Mouse (Mus musculus) forebrain, embryonic 16.5 days (tissue): ENCODE measurements at regions not wholly inside any gene's neighbourhood (a gene's known extent, or its start where the extent isn't known, plus 50 kb on each side); places are given as distances from the start of the nearest gene placed in this dataset.

Experiments
- ATAC-seq: fragments of 200-750 bp; cut with Nextera tagmentation; 2 replicates; pipeline ENCODE4 v1.8.0; 2017; ENCODE audit warnings: mild to moderate bottlenecking, moderate library complexity
- H3K27ac ChIP-seq: fragments of 300-500 bp; sonication (generic); 2 replicates; pipeline ENCODE4 v1.5.1; 2014; ENCODE audit warnings: low read length, control low read depth
- H3K27me3 ChIP-seq: fragments of 300-500 bp; sonication (generic); replicated peaks from 2 replicates; pipeline ENCODE4 v1.6.1; 2014; ENCODE audit warnings: low read length; ENCODE audit not compliant: control insufficient read depth, insufficient read depth
- H3K36me3 ChIP-seq: fragments of 300-500 bp; sonication (generic); 2 replicates; pipeline ENCODE4 v1.6.1; 2014; ENCODE audit not compliant: control insufficient read depth, insufficient read depth
- H3K4me1 ChIP-seq: fragments of 300-500 bp; sonication (generic); replicated peaks from 2 replicates; pipeline ENCODE4 v1.6.1; 2014; ENCODE audit warnings: low read length; ENCODE audit not compliant: control insufficient read depth, insufficient read depth
- H3K4me2 ChIP-seq: fragments of 300-500 bp; sonication (generic); 2 replicates; pipeline ENCODE4 v1.6.1; 2014; ENCODE audit warnings: mild to moderate bottlenecking, low read length, control low read depth
- H3K4me3 ChIP-seq: fragments of 300-500 bp; sonication (generic); replicated peaks from 2 replicates; pipeline ENCODE4 v1.5.1; 2014; ENCODE audit warnings: mild to moderate bottlenecking, low read length, control low read depth
- H3K9ac ChIP-seq: fragments of 300-500 bp; sonication (generic); replicated peaks from 2 replicates; pipeline ENCODE4 v1.6.1; 2014; ENCODE audit warnings: low read depth, low read length, control low read depth
- H3K9me3 ChIP-seq: fragments of 300-500 bp; sonication (generic); 2 replicates; pipeline ENCODE4 v1.6.1; 2016; ENCODE audit warnings: low read length; ENCODE audit not compliant: control insufficient read depth
- WGBS: fragments of 180-500 bp; shearing (Covaris S2); extraction: QIAGEN DNeasy Blood & Tissue Kit; methylation state at CpG from one replicate; pipeline ENCODE4 v1.1.7; 2014; 5-methylcytosine and 5-hydroxymethylcytosine counted together

DNA sequence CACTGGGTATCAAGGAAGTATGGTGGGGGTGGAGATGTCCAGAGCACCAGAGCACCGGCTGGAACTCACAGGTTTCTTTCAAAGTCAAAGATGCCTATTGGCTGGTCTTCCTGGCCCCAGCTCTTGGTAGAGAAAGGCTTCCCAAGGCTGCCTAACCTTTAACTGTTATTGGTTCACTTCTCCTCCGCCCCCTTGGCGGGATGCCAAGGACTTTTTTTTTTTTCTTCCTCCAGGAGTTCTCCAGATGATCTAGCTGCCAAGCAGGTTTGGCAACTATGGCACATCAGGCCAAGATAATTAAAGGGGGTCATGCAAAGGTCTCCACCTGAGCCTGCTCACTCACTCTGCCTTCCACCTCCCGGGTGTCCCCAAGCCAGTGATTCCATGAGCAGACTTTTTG is 67.5 kb downstream of the Sc5d start:
- Histone ChIP-seq H3K4me2 (no peak overlapping the region), H3K27ac (no peak overlapping the region), H3K9ac (no peak overlapping the region), H3K4me1 (no peaks in the 10 kb centered on the region; the same call in 1 of the 2 replicates), H3K27me3 (no peaks in the 10 kb centered on the region), H3K9me3 (no peaks in the 10 kb centered on the region), H3K4me3 (no peak overlapping the region), H3K36me3 (no peaks in the 10 kb centered on the region)
- 61% methylated on average over 4 of the region's 4 CpGs for WGBS
- ATAC-seq, result no peak

DNA sequence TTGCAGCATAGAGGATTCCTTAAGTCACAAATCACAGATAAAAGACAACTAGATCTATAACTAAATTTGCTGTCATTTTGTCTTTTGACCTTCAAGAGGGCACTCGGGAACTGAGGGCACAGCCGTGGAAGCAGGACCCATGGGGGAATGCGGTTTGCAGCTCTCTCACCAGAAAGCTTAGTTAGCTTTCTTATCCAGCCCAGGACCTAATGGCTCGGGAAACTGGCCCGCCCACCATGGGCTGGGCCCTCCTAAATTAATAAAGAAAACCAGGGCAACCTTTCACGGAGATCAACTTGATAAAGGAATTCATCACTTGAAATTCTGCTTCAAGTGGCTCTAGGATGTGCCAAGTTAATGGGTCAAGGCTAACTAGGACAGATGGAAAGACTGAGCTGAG is 67.9 kb downstream of the Sc5d start:
- H3K27ac ChIP-seq, result no peak overlapping the region
- WGBS, result 80% methylated on average over 6 of the region's 6 CpGs
- ATAC-seq, result no peak

DNA sequence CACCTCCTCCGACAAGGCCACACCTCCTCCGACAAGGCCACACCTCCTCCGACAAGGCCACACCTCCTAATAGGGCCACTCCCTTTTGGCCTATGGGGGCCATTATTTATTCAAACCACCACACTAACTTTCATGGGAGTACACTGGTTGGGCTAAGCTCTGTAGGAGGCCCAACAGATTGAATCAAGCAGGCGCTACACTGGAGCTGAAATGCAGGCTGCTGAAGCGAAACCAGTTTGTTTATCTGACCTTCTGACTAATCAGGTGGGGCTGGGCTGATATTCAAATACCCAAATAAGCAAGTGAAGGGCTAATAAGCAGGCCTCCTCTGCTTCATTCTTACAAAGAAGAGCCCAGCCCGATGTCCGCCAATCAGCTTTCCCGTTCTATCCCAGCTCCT is 68.4 kb downstream of the Sc5d start:
- 85% methylated on average over 8 of the region's 8 CpGs for WGBS
- Histone ChIP-seq H3K27ac (no peak overlapping the region), H3K4me3 (no peak overlapping the region), H3K36me3 (no peaks in the 10 kb centered on the region), H3K4me1 (no peaks in the 10 kb centered on the region; the same call in 1 of the 2 replicates), H3K9me3 (no peaks in the 10 kb centered on the region), H3K9ac (no peak overlapping the region), H3K4me2 (no peak overlapping the region), H3K27me3 (no peaks in the 10 kb centered on the region)
- no peak for ATAC-seq

More for the DNA sequence above, 67.9 kb downstream of the Sc5d start:
- Histone ChIP-seq H3K4me2 (no peak overlapping the region), H3K4me3 (no peak overlapping the region), H3K4me1 (no peaks in the 10 kb centered on the region; the same call in 1 of the 2 replicates), H3K36me3 (no peaks in the 10 kb centered on the region), H3K27me3 (no peaks in the 10 kb centered on the region), H3K9me3 (no peaks in the 10 kb centered on the region), H3K9ac (no peak overlapping the region)

DNA sequence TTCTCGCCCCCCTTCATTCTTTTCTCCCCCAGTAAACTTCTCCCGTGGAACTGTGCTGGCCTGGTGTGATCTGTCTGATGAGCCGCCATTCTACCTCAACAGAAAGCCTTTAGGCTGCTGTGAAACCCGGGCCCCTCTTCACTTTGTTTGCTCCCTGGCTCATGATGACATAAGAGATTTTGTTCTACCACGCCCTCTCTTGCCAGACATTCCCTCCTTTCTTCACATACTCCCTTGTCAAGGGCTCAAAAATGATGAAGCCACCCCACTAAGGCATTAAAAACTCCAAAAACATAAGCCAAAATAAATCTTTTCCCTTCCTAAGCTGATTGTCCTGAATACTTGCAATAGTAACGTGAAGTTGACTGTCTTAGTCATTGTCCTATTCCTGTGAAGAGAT is 69.1 kb downstream of the Sc5d start:
- Histone ChIP-seq H3K27me3 (no peaks in the 10 kb centered on the region), H3K9ac (no peak overlapping the region), H3K4me3 (no peak overlapping the region), H3K4me2 (no peak overlapping the region), H3K27ac (no peak overlapping the region), H3K36me3 (no peaks in the 10 kb centered on the region), H3K4me1 (no peaks in the 10 kb centered on the region; the same call in 1 of the 2 replicates), H3K9me3 (no peaks in the 10 kb centered on the region)
- 85% methylated on average over 6 of the region's 6 CpGs for WGBS
- no peak for ATAC-seq

DNA sequence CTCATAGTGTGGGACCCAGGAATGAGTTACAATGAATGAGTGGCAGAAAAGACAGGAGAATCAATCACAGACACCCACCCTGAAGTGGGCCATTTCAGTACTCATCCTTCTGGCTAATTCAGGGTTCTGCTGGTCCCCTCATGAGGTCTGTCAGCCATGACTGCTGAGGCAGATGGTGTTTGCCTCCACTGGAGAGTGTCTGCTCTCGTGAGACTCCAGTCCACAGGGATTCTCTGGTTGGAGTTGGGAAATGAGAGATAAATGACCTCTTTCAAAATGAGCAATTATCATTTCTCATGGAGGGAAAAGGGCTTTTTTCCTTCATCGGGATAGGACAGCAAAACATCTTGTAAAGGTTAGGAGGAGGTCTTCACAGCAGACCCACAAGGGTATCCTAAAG is 69.9 kb downstream of the Sc5d start:
- WGBS, result 67% methylated on average over 2 of the region's 2 CpGs
- Histone ChIP-seq H3K27me3 (no peaks in the 10 kb centered on the region), H3K27ac (no peak overlapping the region), H3K9me3 (no peaks in the 10 kb centered on the region), H3K36me3 (no peaks in the 10 kb centered on the region), H3K4me1 (no peaks in the 10 kb centered on the region; the same call in 1 of the 2 replicates), H3K9ac (no peak overlapping the region), H3K4me2 (no peak overlapping the region), H3K4me3 (no peak overlapping the region)
- no peak for ATAC-seq

DNA sequence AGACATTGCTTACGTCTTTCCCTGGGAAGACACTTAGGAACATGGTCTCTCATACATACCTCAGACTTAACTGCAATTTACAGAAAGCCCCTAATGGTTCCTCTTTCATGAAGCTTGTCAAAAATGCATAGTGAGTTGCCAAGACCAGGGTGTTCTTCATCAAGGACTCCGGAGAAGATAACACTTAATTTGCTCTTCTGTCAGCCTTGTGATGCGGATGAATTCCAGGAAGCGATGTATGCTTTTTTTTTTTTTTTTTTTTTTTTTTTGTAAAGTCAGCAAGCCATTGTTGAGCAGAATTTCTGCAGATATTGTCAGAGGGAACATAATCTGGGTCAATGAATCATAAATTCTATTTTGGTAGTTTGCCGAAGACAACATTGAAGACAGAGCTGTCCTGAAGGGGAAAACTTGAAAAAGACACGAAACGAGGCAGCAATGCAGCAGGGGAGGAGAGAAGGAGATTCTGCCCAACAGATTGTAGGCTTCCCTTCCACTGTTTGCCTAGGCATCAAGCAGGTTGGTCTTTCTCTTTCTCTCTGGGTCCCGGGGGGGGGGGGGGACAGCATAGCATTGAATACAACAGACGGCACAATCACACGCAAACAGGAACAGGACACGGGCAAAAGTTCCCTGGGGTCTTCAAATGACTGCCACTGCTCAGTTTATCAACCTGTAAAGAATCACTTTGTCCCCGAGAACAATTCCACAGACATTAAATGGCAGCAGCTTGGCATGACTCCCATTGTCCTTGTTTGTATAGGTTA is 69.1 kb upstream of the Sorl1 start:
- no peaks in the 10 kb centered on the region for H3K36me3 ChIP-seq
- no peak overlapping the region for H3K27ac ChIP-seq
- no peaks in the 10 kb centered on the region for H3K9me3 ChIP-seq
- WGBS, result 66% methylated on average over 12 of the region's 12 CpGs
- ATAC-seq, result no peak
- peaks cover 5% of the 10 kb centered on the region for H3K4me1 ChIP-seq
- H3K9ac ChIP-seq, result no peak overlapping the region
- H3K4me2 ChIP-seq, result no peak overlapping the region
- H3K4me3 ChIP-seq, result no peak overlapping the region
- H3K27me3 ChIP-seq, result no peaks in the 10 kb centered on the region

DNA sequence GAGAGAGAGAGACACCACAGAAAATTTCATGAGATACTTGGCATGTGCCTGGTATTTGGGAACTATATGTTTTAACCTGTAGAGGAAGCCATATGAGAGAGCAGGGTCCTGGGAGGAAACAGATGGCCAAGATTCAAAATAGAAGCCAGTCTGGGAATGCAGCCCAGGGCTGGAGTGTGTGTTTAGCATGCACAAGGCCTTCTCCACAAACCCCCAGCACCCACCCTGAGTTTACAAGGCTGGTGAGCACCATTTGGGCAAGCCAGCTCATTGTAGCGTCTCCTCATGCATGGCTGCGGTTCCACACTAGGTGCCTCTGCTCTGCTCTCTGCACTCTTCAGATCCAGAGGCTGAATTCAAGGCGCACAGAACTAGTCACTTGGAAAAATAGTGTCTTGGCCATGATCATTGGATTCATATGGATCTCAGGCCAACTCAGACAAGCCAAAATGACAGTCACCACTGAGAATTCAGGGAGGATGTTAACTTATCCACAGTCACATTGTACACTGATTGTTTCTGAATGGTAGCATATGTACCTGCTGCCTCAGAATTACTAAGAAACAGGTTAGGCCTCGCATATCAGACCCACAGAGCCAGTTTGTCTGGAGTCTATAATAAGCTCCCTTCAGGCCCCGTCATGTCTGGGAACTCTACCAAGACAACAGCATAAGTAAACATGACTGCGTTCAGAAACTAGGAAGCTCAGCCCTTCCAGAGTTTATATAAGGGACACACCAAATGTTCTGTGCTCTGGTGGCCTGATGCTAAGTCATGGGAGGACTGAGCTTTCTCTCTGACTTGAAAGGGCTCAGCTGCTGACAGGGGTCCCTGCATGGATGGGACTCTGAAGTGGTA is 63.5 kb upstream of the Sorl1 start:
- Histone ChIP-seq H3K27me3 (no peaks in the 10 kb centered on the region), H3K27ac (peak overlapping the region; percentile 89), H3K4me3 (no peak overlapping the region), H3K9ac (no peak overlapping the region), H3K4me1 (peaks cover 44% of the 10 kb centered on the region), H3K4me2 (no peak overlapping the region; the same call in 1 of the 2 replicates), H3K36me3 (no peaks in the 10 kb centered on the region), H3K9me3 (no peaks in the 10 kb centered on the region)
- WGBS, result 43% methylated on average over 6 of the region's 6 CpGs
- ATAC-seq, result peak; percentile 81

DNA sequence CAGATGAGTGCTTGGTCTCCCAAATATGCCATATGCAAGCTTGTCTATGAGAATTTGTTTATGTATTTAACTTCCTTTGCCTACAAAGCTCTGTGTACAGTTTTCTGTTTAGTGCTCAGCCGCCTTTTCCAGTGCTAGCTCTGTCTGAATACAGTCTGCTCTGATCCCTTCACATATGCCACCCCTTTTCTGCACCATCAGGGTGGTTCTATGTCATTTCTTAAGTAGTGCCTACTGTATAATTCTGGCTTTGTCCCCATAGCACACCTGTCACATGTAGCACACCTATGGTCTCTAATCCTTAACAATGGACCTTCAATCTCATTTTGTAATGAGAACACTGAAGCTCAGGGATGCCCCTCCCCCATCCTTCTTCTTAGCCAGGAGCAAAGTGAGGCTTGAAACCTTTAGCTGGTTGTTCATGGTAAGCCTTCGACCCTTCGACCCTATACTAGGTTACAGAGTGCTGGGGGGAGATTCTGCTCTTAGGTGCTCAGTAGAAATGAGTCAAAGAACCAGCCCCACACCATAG is 60.1 kb upstream of the Sorl1 start:
- Histone ChIP-seq H3K9ac (no peak overlapping the region), H3K4me1 (peaks cover 47% of the 10 kb centered on the region), H3K27ac (peak overlapping the region; percentile 85), H3K27me3 (no peaks in the 10 kb centered on the region), H3K4me2 (no peak overlapping the region), H3K4me3 (no peak overlapping the region), H3K36me3 (no peaks in the 10 kb centered on the region), H3K9me3 (no peaks in the 10 kb centered on the region)
- WGBS, result 48% methylated on average over 3 of the region's 3 CpGs
- no peak for ATAC-seq

DNA sequence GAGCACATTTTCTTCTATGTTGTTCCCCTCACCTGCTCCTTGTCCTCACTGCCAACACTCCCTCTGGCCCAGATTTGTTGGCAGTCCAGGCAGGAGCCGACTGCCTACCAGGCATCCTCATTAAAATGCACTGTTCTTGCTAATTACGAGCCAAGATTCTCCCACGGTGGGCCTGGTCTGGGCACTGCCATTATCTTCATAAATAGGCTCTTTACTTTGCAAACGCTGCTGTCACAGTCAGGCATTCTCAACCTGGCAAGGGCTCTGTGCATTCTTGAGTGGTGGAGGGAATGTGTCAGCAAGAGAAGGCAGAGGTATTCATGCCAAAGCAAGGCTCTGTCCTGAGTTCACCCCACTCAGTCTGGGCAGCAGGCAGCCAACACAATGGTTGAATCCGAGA is 59.4 kb upstream of the Sorl1 start:
- ATAC-seq, result peak; percentile 83
- Histone ChIP-seq H3K4me3 (no peak overlapping the region), H3K27ac (peak overlapping the region; percentile 85), H3K27me3 (no peaks in the 10 kb centered on the region), H3K36me3 (no peaks in the 10 kb centered on the region), H3K9ac (no peak overlapping the region), H3K9me3 (no peaks in the 10 kb centered on the region), H3K4me2 (no peak overlapping the region), H3K4me1 (peaks cover 52% of the 10 kb centered on the region)
- 4% methylated on average over 5 of the region's 5 CpGs for WGBS
